Mouse (Mus musculus) heart, adult 2 months (tissue): ENCODE data around the gene Rftn2.

Source experiments
- CTCF ChIP-seq: fragments of 200-600 bp; IDR thresholded peaks from 2 replicates; pipeline ENCODE4 v1.8.1; 2022; ENCODE audit warnings: antibody characterized with exemption, mild to moderate bottlenecking, moderate library complexity
- POLR2A ChIP-seq: fragments of 200-500 bp; IDR thresholded peaks from 2 replicates; pipeline ENCODE4 v1.6.1; 2011; ENCODE audit warnings: mild to moderate bottlenecking, low read depth, low read length, control low read depth; ENCODE audit not compliant: insufficient read depth

DNA sequence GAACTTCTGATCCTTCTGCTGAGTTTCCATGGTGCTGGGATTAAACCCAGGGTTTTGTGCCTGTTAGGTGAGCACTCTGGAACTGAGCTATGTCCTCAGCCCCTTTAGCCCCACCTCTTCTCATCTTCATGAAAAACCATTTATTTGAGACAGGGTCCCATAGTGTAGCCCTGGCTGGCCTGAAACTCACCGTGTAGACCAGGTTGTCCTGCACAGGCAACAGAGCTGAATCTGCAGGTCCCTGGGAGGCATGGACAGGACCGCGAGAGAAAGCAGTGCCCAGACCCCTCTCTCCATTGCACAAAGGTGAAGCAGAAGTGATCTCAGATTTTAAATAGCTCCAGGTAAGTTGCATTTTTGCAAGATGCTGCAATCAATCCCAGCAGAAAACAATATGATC is 66.4 kb downstream of the Rftn2 start:
- TF ChIP-seq CTCF: no peak
- TF ChIP-seq POLR2A: no peak
